In genomic region chr9:77377082-77377481, GRCm38 (mm10) we compare ENCODE assay signal across 8 mouse cellular contexts. TPM values are rescaled to one million over a fixed set of nuclear protein-coding genes. Genes with fewer than 3 reads are reported as not detected.
DNase-seq lines count a peak whose midpoint lies in the region; ATAC-seq lines count a peak whose summit lies in the region.

No protein-coding gene starts in this region.

- H3K9me3 ChIP-seq in forebrain, embryonic 11.5 days (ENCODE audit: control insufficient read depth, low read length) = no peaks in the 10 kb centered on the region
- H3K9me3 ChIP-seq in forebrain, embryonic 14.5 days (replicated peaks; ENCODE audit: control insufficient read depth, low read length) = no peaks in the 10 kb centered on the region

- no peaks in the 10 kb centered on the region for H3K36me3 ChIP-seq in forebrain, embryonic 11.5 days (ENCODE audit: control insufficient read depth, insufficient read depth, low read length)
- H3K36me3 ChIP-seq in forebrain, embryonic 14.5 days (ENCODE audit: control insufficient read depth, insufficient read depth, low read length) = no peaks in the 10 kb centered on the region

- no peak overlapping the region for H3K27ac ChIP-seq in forebrain, embryonic 11.5 days (ENCODE audit: low read depth, low read length)
- no peak overlapping the region for H3K27ac ChIP-seq in forebrain, embryonic 14.5 days (ENCODE audit: low read depth, low read length)

- WGBS in forebrain, embryonic 11.5 days = 67% methylated on average over 10 of the region's 10 CpGs
- 59% methylated on average over 10 of the region's 10 CpGs for WGBS in forebrain, embryonic 14.5 days

- H3K4me2 ChIP-seq in forebrain, embryonic 11.5 days (ENCODE audit: low read depth, low read length, severe bottlenecking) = no peak overlapping the region
- no peak overlapping the region for H3K4me2 ChIP-seq in forebrain, embryonic 14.5 days (ENCODE audit: low read length)

- 0 out of 2 replicates have a peak, but pooled peaks have one; percentile 19 for ATAC-seq in forebrain, embryonic 11.5 days (replicated peaks; ENCODE audit: low FRiP score)
- ATAC-seq in forebrain, embryonic 14.5 days = no peak
- ATAC-seq in erythroid progenitor cell, adult 5-6 weeks (replicated peaks; ENCODE audit: low FRiP score, poor library complexity, severe bottlenecking) = no peak

- no peak overlapping the region for H3K4me3 ChIP-seq in forebrain, embryonic 11.5 days (ENCODE audit: low read depth, low read length)
- no peak overlapping the region for H3K4me3 ChIP-seq in forebrain, embryonic 14.5 days (ENCODE audit: low read depth, low read length)

- no peaks in the 10 kb centered on the region for H3K4me1 ChIP-seq in forebrain, embryonic 11.5 days (replicated peaks; ENCODE audit: control insufficient read depth, insufficient read depth, low read length)
- H3K4me1 ChIP-seq in forebrain, embryonic 14.5 days (ENCODE audit: control insufficient read depth, insufficient read depth, low read length) = no peaks in the 10 kb centered on the region

- no peaks in the 10 kb centered on the region for H3K27me3 ChIP-seq in forebrain, embryonic 11.5 days (ENCODE audit: control insufficient read depth, insufficient read depth, low read length)
- no peaks in the 10 kb centered on the region for H3K27me3 ChIP-seq in forebrain, embryonic 14.5 days (replicated peaks; ENCODE audit: control insufficient read depth, insufficient read depth, low read length)

- no peak overlapping the region for H3K9ac ChIP-seq in forebrain, embryonic 11.5 days (ENCODE audit: low read length)
- no peak overlapping the region for H3K9ac ChIP-seq in forebrain, embryonic 14.5 days (ENCODE audit: low read length)

- DNase-seq in forebrain, embryonic 11.5 days (ENCODE audit: low spot score) = peak; percentile 57
- DNase-seq in forebrain, embryonic 14.5 days (ENCODE audit: low spot score) = no peak
- DNase-seq in 416B (ENCODE audit: low read depth) = peak; percentile 51
- DNase-seq in adrenal gland, postnatal 36 days = peak; percentile 52 to 61
- DNase-seq in gastrocnemius, adult 18-20 months (ENCODE audit: low spot score) = peak; percentile 61
- DNase-seq in layer of hippocampus, postnatal 25 days (ENCODE audit: extremely low spot score in 1 of 2, low spot score in 1 of 2) = peak; percentile 39 to 53
- DNase-seq in retina, embryonic 14.5 days (ENCODE audit: low spot score) = peak; percentile 67

RNA-seq across cellular contexts. Expression of gene Mlip, which starts 24.3 kb away (rescaled TPM):
- 0.27 TPM in 1 of 2 replicates, not detected in the other for polyA plus RNA-seq in forebrain, embryonic 11.5 days (2014; fragmentation: Nextera tagmentation; extraction: Ambion mirVana)
- polyA plus RNA-seq in forebrain, embryonic 14.5 days (2014; fragmentation: Nextera tagmentation; extraction: Ambion mirVana) = 1.3 and 2.0 TPM in 2 replicates
- 1 to 10 TPM in 1 of 2 experiments, under 1 TPM in 1; 0.63 to 1.6 TPM for total RNA-seq in adrenal gland, postnatal 36 days (2021)
- 100 to 1,000 TPM in 1 of 2 experiments, 10 to 100 TPM in 1; 88.0 to 103 TPM for total RNA-seq in gastrocnemius, adult 18-20 months (2021)
- 10 to 100 TPM; 41.8 to 57.7 TPM for total RNA-seq in layer of hippocampus, postnatal 25 days (2021)
- total RNA-seq in erythroid progenitor cell, adult 5-6 weeks (2015; ENCODE audit: low replicate concordance) = not detected in 2 replicates
- total RNA-seq in erythroid progenitor cell, adult 5-6 weeks (2017; ENCODE audit: low replicate concordance) = not detected in 2 replicates

Comparison
In these comparisons a context has a peak if more than half of its experiments do, and no peak if none do; other contexts are left out.
1. RNA of gene Mlip, which starts 24.3 kb away (total RNA-seq): 88.0 to 103 TPM in gastrocnemius, adult 18-20 months and 41.8 to 57.7 TPM in layer of hippocampus, postnatal 25 days; 0.63 to 1.6 TPM in adrenal gland, postnatal 36 days and not detected in erythroid progenitor cell, adult 5-6 weeks; every median in the first group is over 10 times any median in the second.